Mouse (Mus musculus): ENCODE measurements around the gene Tmco5. TPM values are rescaled to one million over a fixed set of nuclear protein-coding genes. Genes with fewer than 3 reads are reported as not detected.

Gene Tmco5
- total RNA-seq (2021): 1 to 10 TPM; 2.3 to 2.7 TPM

DNA sequence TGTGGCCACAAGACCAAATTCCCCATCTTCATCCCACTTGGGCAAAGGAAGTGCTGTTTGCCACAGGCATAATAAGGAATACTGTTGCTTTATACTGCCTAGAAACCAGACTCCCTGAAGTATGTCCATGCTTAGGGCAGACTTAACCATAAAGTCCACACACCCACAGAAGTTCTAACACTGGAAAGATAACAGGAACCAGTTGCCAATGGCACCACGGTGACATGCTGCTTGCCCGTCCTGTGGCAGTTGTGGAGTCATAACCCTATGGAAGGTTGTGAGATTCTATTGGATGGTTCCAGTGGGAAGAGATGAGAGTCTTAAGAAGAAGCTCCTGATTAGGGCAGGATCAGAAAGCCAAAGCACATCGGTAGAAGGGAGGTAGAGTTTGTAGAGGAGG, at the start of gene Tmco5:
Gene Tmco5 (plus strand): TSS at position 301 of the 400 bp plus-strand sequence.
- no peak for DNase-seq (ENCODE audit: extremely low spot score in 1 of 2, low spot score in 2 of 2)
- intact Hi-C loops (cut with DNase I): no loop called here

DNA sequence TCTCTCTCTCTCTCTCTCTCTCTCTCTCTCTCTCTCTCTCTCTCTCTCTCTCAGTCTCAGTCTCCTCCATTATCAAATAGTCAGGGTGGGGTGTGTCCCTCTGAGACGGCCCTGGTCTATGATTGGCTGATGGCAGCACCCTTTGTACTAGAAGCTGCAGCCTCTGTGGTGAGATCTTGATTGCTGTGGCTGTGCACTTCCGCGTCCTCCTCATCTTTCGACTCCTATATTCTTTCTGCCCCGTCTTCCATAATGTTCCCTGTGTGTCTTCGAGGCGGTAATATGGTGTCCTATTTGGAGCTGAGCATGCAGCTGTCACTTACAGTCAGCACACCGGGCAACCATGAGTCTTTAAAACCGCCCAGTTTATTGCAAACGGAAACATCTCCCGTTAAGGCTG, 46.6 kb upstream of the Tmco5 start:
- DNase-seq (ENCODE audit: extremely low spot score in 1 of 2, low spot score in 2 of 2): no peak
- intact Hi-C loops (cut with DNase I): no loop called here

DNA sequence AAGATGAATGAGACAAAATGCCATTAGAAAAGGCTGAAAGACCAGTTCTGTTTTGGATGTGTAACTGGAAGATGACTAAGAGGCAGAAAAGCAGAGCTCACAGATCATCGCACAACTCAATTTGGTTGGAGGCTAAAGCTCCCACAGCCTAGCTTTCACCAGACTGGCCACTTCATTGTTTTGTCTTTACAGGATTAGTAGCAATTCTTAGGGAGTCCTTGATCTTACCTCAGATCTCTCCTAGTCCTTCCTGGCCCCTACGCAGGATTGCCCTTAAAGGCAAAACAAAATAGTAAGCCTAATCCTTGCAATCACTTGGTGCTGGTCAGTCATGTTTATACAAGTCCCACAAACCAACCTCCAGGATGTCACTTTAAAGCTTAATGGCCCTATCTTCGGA, 40.7 kb upstream of the Tmco5 start:
- intact Hi-C loops (cut with DNase I): no loop called here
- DNase-seq (ENCODE audit: extremely low spot score in 1 of 2, low spot score in 2 of 2): no peak

- DNase-seq (ENCODE audit: extremely low spot score in 1 of 2, low spot score in 2 of 2): peak; percentile 23 to 31
- intact Hi-C loops (cut with DNase I): no loop called here
These were observed 39.8 kb upstream of the Tmco5 start for GRCm38 (mm10) chr2:116838538-116839197.

GRCm38 (mm10) chr2:116849980-116850636, 28.4 kb upstream of the Tmco5 start:
- intact Hi-C loops (cut with DNase I): no loop called here
- no peak for DNase-seq (ENCODE audit: extremely low spot score in 1 of 2, low spot score in 2 of 2)

DNA sequence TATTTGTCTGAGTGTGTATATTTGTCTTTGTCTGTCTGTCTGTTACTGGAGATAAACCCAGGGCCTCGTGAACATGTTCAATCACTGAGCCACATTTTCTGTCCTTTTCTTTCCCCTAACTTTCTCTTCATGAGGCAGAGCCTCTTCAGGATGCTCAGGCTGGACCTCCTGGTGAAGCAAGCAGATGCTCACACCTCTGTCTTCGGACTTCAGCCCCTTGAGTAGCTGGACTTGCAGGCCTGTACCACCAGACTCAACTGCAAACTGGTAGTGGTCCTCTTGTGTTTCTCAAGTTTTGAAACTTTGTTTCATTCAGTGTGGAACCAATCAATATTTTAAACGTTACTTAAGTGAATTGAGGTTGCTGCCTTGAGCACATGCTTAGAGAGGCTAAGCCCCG, 27.1 kb upstream of the Tmco5 start:
- intact Hi-C loops (cut with DNase I): no loop called here
- no peak for DNase-seq (ENCODE audit: extremely low spot score in 1 of 2, low spot score in 2 of 2)

DNA sequence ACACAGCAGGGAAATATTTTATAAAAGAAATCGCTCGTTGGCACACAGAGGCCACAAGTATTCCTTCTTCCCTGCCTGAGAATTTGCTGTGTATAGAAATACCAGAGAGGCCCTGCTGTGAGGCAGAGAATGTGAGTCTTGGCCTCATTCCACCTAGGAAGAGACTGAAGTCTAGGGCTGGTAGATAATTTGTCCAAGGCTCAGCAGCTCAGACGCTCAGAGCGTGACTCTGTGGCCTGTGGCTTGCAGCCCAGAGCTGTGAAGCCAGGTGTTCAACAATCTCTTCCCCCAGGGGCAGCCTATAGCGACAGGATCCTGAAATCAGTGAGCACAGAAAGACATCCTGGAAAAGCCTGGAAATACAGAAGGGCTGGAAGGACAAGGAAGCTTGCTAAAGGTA, 26.2 kb upstream of the Tmco5 start:
- DNase-seq (ENCODE audit: extremely low spot score in 1 of 2, low spot score in 2 of 2): peak in 1 of 2 experiments; percentile 23
- intact Hi-C loops (cut with DNase I): no loop called here

DNA sequence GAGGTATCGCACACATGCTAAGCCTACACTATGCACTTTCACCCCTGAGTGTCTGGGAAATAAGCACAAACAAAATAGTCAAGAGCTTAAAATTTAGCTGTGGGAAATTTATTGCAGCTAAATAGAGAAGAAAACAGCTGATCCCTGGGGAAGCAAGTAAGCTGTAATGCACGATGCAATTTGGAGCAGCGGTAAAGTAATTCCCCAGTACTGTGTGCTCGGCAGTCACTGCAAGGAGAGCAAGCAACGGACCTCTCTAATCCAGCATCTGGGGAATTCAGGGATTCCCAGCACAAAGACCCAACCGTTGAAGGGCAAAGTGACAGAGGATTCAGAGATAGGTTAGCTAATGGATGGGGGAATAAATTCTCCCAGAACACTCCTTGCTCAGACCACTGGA, 19.8 kb upstream of the Tmco5 start:
- DNase-seq (ENCODE audit: extremely low spot score in 1 of 2, low spot score in 2 of 2): no peak
- intact Hi-C loops (cut with DNase I): no loop called here

- intact Hi-C loops (cut with DNase I): no loop called here
- DNase-seq (ENCODE audit: extremely low spot score in 1 of 2, low spot score in 2 of 2): peak in 1 of 2 experiments; percentile 33
These were observed 1.4 kb upstream of the Tmco5 start for GRCm38 (mm10) chr2:116876955-116877615.

DNA sequence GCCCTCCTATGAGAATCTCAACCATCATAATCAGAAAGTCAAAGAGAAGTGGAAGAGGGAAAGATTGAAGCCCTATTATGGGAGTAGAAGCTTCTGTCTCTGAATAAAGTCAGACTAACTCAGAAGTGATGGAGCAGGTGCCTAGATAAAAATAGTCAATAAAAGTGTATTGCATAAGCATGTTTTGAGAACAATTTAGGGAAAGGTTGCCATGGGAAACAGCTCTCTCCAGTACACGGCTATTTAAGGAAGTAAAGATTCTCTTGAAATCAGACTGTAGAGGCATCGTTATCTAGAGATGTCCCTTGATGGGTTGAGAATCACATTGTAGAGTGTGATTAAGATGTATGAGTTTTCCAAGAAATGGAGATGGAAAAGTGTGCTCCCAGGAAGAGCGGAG, 1.2 kb downstream of the Tmco5 start:
- intact Hi-C loops (cut with DNase I): no loop called here
- DNase-seq (ENCODE audit: extremely low spot score in 1 of 2, low spot score in 2 of 2): peak in 1 of 2 experiments; percentile 27

DNA sequence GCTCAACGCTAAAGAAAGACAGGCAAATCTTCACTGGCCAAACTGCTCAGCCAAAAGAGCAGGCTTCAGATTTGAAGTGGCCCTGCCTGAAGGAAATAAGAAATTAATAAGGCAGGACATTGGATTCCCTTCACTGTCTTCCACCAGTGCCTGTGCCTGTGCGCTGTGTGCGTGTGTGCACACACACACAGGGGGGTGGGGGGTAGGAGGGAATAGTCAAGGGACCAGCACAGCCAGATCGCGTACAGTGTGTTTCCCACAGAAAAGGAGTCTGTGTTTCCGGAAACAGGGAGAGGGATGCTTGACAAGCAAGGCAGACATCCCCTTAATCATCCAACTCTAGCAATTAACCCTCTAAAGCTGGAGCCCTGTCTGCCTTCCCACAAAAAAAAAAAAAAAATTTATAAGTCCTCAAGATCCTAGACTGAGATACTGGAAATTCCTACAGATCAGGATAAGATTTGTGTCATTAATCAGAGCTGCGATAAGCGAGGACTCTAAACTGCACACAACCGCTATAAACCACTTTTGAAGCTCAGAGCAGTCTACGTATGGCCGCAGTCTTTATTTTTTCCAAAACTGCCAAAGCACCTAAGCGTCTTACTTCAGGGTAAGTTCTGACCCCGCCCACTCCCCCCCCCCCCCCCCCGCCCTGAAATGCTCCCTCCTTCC, 15.0 kb downstream of the Tmco5 start:
- intact Hi-C loops (cut with DNase I): loop anchor here (10.0 kb wide), 1 partner anchor 541 kb away; no protein-coding TSS in a partner anchor
- no peak for DNase-seq (ENCODE audit: extremely low spot score in 1 of 2, low spot score in 2 of 2)

- DNase-seq (ENCODE audit: extremely low spot score in 1 of 2, low spot score in 2 of 2): peak in 1 of 2 experiments; percentile 63
- intact Hi-C loops (cut with DNase I): loop anchor here (10.0 kb wide), 1 partner anchor 541 kb away; no protein-coding TSS in a partner anchor
These were observed 15.5 kb downstream of the Tmco5 start for GRCm38 (mm10) chr2:116893988-116894363.

- intact Hi-C loops (cut with DNase I): loop anchor here (2.0 to 10.0 kb wide), 4 partner anchors 223 to 535 kb away; partner anchors contain the start of genes Fam98b and Spred1
- peak; percentile 86 to 94 for DNase-seq (ENCODE audit: extremely low spot score in 1 of 2, low spot score in 2 of 2)
These were observed 21.3 kb downstream of the Tmco5 start for GRCm38 (mm10) chr2:116899615-116900272.

DNA sequence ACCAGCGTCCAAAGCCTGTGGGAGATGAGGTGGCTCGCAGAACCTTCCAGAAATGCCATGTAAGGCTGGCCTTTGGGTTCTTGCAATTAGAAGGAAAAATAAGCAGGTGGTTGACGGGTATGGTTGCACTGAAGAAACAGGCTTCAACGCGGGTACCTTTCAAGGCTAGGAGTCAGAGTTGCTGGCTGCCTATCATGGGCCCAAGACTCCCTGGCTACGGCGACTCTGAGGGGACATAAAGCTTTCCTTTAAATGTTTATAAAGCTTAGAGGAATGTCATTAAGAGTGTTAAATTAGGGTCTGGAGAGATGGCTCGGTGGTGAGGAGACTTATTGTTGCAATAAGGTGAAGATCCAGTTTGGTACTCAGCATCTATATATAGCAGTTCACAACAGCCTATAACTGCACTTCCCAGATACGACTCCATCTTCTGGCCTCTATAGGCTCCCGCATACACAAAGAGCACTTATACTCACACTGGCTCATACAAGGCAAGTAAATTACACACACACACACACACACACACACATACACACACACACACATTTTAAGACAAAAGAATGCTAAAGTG, 21.9 kb downstream of the Tmco5 start:
- intact Hi-C loops (cut with DNase I): loop anchor here (5.0 kb wide), 1 partner anchor 222 kb away; the partner anchor contains the start of gene Spred1
- peak in 1 of 2 experiments; percentile 34 for DNase-seq (ENCODE audit: extremely low spot score in 1 of 2, low spot score in 2 of 2)

DNA sequence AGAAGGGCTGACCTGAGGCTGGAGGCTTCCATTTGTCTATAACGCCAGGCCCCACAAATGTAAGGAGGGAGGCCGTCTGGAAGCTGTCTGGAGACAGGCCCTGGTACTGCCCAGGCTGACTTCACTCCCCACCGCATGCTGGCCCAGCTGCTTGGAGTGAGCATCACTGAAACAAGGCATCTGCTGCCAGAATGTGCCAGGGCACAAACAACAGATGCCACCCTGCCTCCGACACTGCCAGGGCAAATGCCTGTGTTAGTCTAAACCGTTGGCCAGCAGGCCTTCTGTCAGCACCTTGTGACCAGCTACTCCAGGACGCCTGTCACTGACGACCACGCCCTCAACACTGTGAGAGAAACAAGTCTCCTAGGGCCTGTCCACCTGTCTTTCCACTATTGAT, 29.8 kb downstream of the Tmco5 start:
- no peak for DNase-seq (ENCODE audit: extremely low spot score in 1 of 2, low spot score in 2 of 2)
- intact Hi-C loops (cut with DNase I): no loop called here

DNA sequence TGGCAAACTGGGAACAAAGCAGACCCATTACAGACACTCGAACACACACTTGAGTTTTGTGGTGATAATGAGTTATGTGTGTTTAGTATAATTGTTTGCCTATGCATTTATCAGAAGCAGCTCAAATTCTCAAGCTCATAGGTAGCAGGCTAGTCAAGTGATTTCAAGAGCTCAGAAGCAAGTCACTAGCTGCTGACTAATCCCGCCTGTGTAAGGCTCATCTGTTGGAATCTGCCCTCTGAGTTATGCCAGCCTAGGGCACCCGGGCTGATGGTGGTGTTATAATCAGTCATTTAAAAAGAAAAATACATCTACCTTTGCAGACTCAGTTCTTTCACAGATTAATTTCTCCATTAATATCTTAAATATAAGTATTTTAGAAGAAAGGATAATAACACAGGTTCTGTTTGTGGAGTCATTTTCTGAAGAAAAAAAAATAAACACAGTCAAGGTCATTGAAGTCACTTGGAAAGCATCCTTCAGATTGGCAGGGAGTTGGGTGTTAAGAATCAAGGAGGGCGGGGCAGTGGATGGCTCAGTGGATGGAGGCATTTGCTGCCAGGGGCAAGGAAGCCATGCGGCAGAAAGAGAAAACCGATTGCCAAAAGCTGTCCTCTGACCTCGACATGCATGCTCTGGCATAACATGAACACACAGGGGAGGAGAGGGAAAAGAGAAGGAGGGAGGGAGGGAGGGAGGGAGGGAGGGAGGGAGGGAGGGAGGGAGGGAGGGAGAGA, 34.0 kb downstream of the Tmco5 start:
- intact Hi-C loops (cut with DNase I): no loop called here
- no peak for DNase-seq (ENCODE audit: extremely low spot score in 1 of 2, low spot score in 2 of 2)

DNA sequence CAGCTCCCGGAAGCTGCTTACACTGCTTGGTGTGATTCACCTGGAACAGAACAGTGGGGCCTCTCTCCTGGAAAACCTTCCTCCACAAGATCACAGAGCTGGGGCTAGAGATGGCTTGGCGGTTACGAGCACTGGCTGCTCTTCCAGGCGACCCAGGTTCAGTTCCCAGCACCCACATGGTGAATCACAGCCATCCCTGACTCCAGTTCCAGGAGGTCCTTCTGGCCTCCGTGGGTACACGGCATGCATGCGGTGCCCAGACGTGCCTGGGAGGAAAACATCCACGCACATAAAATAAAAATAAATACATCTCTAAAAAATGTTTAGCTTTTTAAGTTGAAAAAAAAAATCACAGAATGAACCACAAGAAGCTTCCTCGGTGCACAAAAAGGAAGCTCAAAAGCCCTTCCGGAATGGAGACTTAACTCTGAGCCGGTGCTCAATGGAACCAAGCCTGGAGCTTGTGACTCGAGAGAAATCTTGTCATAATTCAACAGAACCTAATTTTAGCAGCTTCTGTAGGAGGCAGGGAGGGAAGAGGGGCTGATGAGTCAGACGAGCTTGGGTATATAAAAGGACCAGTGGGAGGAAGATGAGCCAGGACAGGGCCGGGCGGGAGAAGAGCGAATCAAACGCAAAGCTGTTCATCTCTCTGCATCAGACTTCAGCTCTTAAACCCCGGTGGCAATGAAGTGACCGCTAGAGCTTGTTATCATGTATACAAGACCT, 35.4 kb downstream of the Tmco5 start:
- intact Hi-C loops (cut with DNase I): no loop called here
- peak; percentile 56 to 70 for DNase-seq (ENCODE audit: extremely low spot score in 1 of 2, low spot score in 2 of 2)

All from left cerebral cortex, postnatal 10 days (tissue).